ENCODE assay signal across 7 mouse cellular contexts in genomic region chr5:37952096-37952495, GRCm38 (mm10).
DNase-seq lines count a peak whose midpoint lies in the region; ATAC-seq and TF ChIP-seq lines count a peak whose summit lies in the region.

No protein-coding gene starts in this region.

- no peak for TF ChIP-seq EP300 in CH12.LX (IDR thresholded peaks at IDR 0.05; ENCODE audit: low read length)

- no peaks in the 10 kb centered on the region for H3K27me3 ChIP-seq in kidney, embryonic 16.5 days (ENCODE audit: insufficient read depth, low read length)
- peaks cover 32% of the 10 kb centered on the region for H3K27me3 ChIP-seq in CH12.LX (replicated peaks)
- no peaks in the 10 kb centered on the region for H3K27me3 ChIP-seq in hindbrain, postnatal 0 days (ENCODE audit: insufficient read depth, low read length)

- no peak overlapping the region for H3K9ac ChIP-seq in kidney, embryonic 16.5 days (replicated peaks; ENCODE audit: low read length)
- no peak overlapping the region for H3K9ac ChIP-seq in CH12.LX (ENCODE audit: insufficient read depth, low read depth)
- no peak overlapping the region for H3K9ac ChIP-seq in hindbrain, postnatal 0 days (replicated peaks; ENCODE audit: low read length)

- H3K9me3 ChIP-seq in kidney, embryonic 16.5 days (ENCODE audit: low read length), result no peaks in the 10 kb centered on the region
- no peaks in the 10 kb centered on the region for H3K9me3 ChIP-seq in CH12.LX (replicated peaks; ENCODE audit: low read length)
- H3K9me3 ChIP-seq in hindbrain, postnatal 0 days (ENCODE audit: low read length), result no peaks in the 10 kb centered on the region

- 0% methylated on average over 1 of the region's 1 CpGs for WGBS in kidney, embryonic 16.5 days
- 0% methylated on average over 1 of the region's 1 CpGs for whole genome bisulfite sequencing in hindbrain, postnatal 0 days

- dilution Hi-C loops in CH12.LX (cut with MboI; ENCODE audit: extremely low pct_ligation_motif_present, extremely low pct_unique_long_range_greater_than_20kb, low sequenced_read_pairs), result no loop called here

- TF ChIP-seq CTCF in CH12.LX (conservative IDR thresholded peaks at IDR 0.05 in 1 of 2, IDR thresholded peaks at IDR 0.05 in 1 of 2; ENCODE audit: low read depth in 2 of 2, low read length in 2 of 2), result peak; percentile 48 to 69
- peak; percentile 69 for TF ChIP-seq CTCF in hindbrain, postnatal 0 days (IDR thresholded peaks at IDR 0.05; ENCODE audit: low read depth)

- no peak overlapping the region for H3K4me3 ChIP-seq in kidney, embryonic 16.5 days (ENCODE audit: low read length)
- no peak overlapping the region for H3K4me3 ChIP-seq in CH12.LX (replicated peaks in 1 of 3; ENCODE audit: low read depth in 2 of 3, low read length in 2 of 3, poor library complexity in 1 of 3)
- H3K4me3 ChIP-seq in hindbrain, postnatal 0 days (ENCODE audit: low read length), result no peak overlapping the region

- no peaks in the 10 kb centered on the region for H3K36me3 ChIP-seq in kidney, embryonic 16.5 days (ENCODE audit: insufficient read depth, low read length)
- no peaks in the 10 kb centered on the region for H3K36me3 ChIP-seq in CH12.LX (replicated peaks in 1 of 2; ENCODE audit: control insufficient read depth in 1 of 2, insufficient read depth in 1 of 2, low read length in 1 of 2)
- no peaks in the 10 kb centered on the region for H3K36me3 ChIP-seq in hindbrain, postnatal 0 days (ENCODE audit: insufficient read depth, low read length)

- DNase-seq in kidney, postnatal 14 days, result peak; percentile 12
- peak; percentile 18 for DNase-seq in CH12.LX (ENCODE audit: extremely low read depth)
- DNase-seq in NIH3T3 (ENCODE audit: low read depth), result peak; percentile 48
- DNase-seq in hindbrain, postnatal 0 days (ENCODE audit: low spot score), result peak; percentile 17
- DNase-seq in T-cell, adult 2 months (ENCODE audit: low spot score), result no peak
- no peak for DNase-seq in heart, adult 8-10 months (ENCODE audit: low spot score)

- no peak overlapping the region for H3K27ac ChIP-seq in kidney, embryonic 16.5 days (ENCODE audit: low read length)
- H3K27ac ChIP-seq in CH12.LX (ENCODE audit: insufficient read depth, low read depth), result no peak overlapping the region
- H3K27ac ChIP-seq in hindbrain, postnatal 0 days, result no peak overlapping the region

- no peak for TF ChIP-seq POLR2A in CH12.LX (IDR thresholded peaks at IDR 0.05; ENCODE audit: low read depth, low read length)

- H3K79me2 ChIP-seq in CH12.LX (replicated peaks; ENCODE audit: control insufficient read depth, extremely low read depth, insufficient read depth, poor library complexity, severe bottlenecking), result no peaks in the 10 kb centered on the region

- TF ChIP-seq RAD21 in CH12.LX (IDR thresholded peaks at IDR 0.05; ENCODE audit: low read depth, low read length), result peak; percentile 49

- H3K4me1 ChIP-seq in kidney, embryonic 16.5 days (ENCODE audit: insufficient read depth, low read length), result no peaks in the 10 kb centered on the region
- H3K4me1 ChIP-seq in CH12.LX (ENCODE audit: control insufficient read depth in 1 of 2, insufficient read depth in 2 of 2), result no peaks in the 10 kb centered on the region
- H3K4me1 ChIP-seq in hindbrain, postnatal 0 days (ENCODE audit: insufficient read depth, low read length), result no peaks in the 10 kb centered on the region

- no peak overlapping the region for H3K4me2 ChIP-seq in kidney, embryonic 16.5 days (replicated peaks; ENCODE audit: low read depth, low read length)
- no peak overlapping the region for H3K4me2 ChIP-seq in CH12.LX (ENCODE audit: insufficient read depth, low read depth, poor library complexity, severe bottlenecking)
- no peak overlapping the region for H3K4me2 ChIP-seq in hindbrain, postnatal 0 days (ENCODE audit: low read depth, low read length)

- no peak for ATAC-seq in kidney, embryonic 16.5 days (ENCODE audit: low FRiP score, low TSS enrichment)
- no peak for ATAC-seq in hindbrain, postnatal 0 days

- in situ Hi-C loops in CH12.LX (cut with MboI; ENCODE audit: low pct_ligation_motif_present, low pct_unique_long_range_greater_than_20kb, low sequenced_read_pairs), result no loop called here

TF ChIP-seq in CH12.LX, 34 proteins besides CTCF, POLR2A, EP300 and RAD21:
- peak; percentile 57 for TF ChIP-seq SMC3 (IDR thresholded peaks at IDR 0.05; ENCODE audit: low read depth, low read length)
- no peak for TF ChIP-seq POLR2AphosphoS2 (IDR thresholded peaks at IDR 0.05; ENCODE audit: low read depth, low read length)

Comparison
In these comparisons a context has a peak if more than half of its experiments do, and no peak if none do; other contexts are left out.
1. DNase-seq: peak in kidney, postnatal 14 days (single experiment), CH12.LX (single experiment), NIH3T3 (single experiment) and hindbrain, postnatal 0 days (single experiment); none in T-cell, adult 2 months (single experiment) and heart, adult 8-10 months (single experiment).